Mouse (Mus musculus): ENCODE measurements around the gene Syt13.
A peak's percentile ranks its signal among the peaks of the same experiment; 100 is the strongest.

Syt13 gene

GRCm38 (mm10) chr2:92924677-92925259 is 9.9 kb downstream of the Syt13 start:
- no peak for DNase-seq (ENCODE audit: low spot score)

- DNase-seq (ENCODE audit: low spot score): no peak
Measured at GRCm38 (mm10) chr2:92929696-92930095, 14.8 kb downstream of the Syt13 start.

- DNase-seq (ENCODE audit: low spot score): no peak
Measured at GRCm38 (mm10) chr2:92931061-92931460, 16.2 kb downstream of the Syt13 start.

- no peak for DNase-seq (ENCODE audit: low spot score)
Measured at GRCm38 (mm10) chr2:92933379-92933778, 18.5 kb downstream of the Syt13 start.

DNA sequence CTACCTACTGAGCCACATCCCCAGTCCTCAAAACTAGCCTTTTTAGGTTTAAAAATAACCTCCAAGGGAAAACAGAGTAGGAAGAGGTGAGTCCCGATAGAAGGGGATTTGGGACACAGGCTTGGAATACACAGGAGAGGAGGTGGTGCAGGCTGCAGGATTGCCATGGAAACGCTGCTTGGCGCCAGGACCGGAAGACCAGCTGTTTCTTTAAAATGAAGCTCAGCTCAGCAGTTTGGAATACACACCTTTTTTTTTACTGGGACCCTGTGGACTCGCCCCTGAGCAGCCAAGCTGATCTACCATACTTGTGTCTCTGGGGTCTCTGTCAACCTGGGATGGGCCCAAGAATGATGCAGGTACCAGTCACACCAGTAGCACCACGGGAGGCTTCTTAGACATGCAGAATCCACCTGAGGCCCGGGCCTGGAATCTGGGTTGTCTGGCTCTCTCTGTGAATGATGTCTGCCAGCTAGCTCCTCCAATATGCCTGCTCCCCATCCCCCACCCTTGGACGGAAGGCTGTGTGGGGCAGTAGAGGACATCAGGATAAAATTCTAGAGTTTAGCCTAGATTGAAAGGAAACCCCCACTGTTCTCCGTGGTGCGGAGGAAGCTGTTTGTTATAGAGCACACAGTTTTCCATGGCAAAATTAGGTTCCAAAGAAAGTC is 19.5 kb downstream of the Syt13 start:
- no peak for DNase-seq (ENCODE audit: low spot score)

DNA sequence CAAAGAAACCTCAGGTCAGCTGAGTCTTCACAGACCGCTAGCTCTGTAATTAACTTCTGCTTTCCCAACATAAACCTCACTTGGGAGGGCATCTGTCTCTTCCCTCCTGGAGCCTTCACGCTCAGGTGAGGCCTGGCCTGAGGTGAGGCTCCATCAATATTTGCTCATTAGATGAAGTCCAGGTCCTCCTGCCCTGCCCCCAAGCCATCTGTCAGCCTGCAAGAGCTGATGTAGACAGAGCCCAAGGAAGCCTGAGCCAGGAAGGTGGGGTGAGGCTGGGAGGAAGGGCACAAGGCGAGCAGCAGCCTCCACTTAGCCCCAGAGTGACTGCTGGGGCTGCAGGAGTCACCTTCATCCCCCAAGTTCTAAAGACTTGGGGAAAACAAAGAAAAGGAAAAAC is 20.6 kb downstream of the Syt13 start:
- DNase-seq (ENCODE audit: low spot score): no peak

GRCm38 (mm10) chr2:92938063-92938462 is 23.2 kb downstream of the Syt13 start:
- DNase-seq (ENCODE audit: low spot score): no peak

DNA sequence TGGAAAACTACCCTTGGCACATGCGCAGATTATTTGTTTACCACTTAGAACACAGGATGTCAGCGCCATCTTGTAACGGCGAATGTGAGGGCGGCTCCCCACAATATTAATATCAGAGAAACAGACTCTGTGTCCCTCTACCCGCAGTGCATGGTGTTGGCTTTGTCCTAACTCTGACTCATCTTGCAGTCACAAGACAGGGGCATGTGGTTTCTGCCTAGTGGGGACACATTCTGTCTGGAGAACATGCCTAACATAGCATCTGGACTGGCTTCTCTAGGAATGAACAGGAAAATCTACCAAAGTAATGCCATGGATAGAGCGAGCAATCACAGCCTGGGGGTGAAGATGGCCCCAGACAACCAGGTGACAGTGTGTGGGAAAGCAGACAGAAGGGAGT is 23.9 kb downstream of the Syt13 start:
- no peak for DNase-seq (ENCODE audit: low spot score)

DNA sequence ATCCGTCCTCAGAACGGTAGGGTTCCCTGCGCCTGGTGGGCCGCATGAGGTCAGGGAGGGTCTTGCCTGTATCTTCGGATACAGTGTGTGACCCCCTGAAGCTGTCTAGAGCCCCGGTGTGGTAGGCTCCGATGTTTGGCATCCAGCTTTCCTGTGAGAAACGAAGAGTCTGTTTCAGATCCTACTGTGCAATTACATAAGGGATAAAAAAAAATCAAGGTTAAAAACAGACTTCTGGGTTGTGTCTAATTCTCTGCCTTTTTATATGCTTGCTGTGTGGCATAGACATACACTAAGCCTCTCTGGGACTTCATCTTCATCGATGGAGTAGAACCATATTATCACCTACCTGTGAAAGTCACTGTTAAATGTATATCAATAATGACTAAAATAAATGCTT is 26.1 kb downstream of the Syt13 start:
- DNase-seq (ENCODE audit: low spot score): no peak

GRCm38 (mm10) chr2:92941463-92941862 is 26.6 kb downstream of the Syt13 start:
- no peak for DNase-seq (ENCODE audit: low spot score)

DNA sequence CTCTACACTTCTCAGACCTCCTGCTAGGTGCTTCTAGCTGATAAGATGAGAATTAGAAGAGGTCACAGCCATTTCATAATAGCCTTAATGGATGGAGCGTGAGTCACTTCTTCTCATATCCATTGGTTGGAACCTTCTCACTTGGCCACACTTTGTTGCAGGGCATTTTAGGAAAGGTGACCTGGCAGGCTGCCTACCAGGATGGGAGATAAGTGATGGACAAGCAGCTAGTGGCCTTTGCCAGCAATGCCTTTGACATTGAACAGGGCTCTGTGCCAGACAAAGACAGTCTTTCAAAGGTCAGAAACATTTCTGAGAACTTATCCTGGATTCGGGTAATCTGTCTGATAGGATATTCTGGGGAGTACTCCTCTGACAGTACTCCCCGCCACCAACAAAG is 28.5 kb downstream of the Syt13 start:
- DNase-seq (ENCODE audit: low spot score): no peak

DNA sequence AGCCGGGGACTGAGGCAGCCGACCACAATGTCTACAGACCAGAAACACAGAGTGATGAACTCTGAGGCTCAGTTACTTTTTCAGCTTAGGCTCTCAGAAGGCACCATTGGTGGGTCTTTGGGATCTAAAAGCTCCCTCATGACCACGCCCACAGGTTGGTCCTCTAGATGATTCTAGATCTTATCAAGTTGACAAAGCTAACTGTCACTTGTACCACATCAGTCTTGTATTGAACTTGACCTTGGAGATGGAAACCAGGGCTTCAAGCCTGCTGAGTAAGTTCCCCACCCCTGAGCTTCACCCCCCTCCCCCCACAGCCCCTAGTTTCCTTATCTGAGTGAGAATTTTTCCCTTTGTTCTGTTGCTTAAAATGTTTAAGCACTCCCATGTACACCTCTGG is 29.5 kb downstream of the Syt13 start:
- no peak for DNase-seq (ENCODE audit: low spot score)

DNA sequence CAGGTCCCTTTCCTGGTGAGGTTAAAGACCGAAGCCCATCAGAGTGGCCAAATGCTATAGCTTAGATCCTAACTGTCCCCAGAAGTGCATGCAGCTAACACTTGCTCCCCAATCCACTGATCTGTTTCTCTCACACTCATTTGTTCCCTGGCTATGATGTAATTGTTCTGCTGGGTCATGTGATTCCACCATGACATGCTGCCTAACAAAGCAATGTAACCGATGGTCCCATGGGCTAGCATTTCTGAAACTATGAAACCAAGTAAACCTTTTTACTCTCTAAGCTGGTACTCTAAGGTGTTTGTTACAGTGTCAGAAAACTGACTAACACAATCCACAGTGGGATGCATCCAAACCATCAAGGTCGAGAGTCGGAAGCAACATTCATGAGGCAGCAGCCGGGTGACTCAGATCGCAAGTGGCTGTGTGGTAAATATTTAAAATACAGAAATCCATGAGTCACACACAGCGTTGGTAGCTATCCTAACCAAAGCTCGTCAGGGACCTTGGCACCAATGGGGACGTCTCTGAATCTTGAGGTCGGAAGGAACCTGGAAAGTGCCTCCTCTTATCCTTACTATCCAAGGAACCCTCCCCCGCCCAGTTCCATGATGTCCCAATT is 30.3 kb downstream of the Syt13 start:
- DNase-seq (ENCODE audit: low spot score): no peak

- DNase-seq (ENCODE audit: low spot score): no peak
Measured at GRCm38 (mm10) chr2:92945824-92946598, 31.1 kb downstream of the Syt13 start.

- DNase-seq (ENCODE audit: low spot score): no peak
Measured at GRCm38 (mm10) chr2:92947981-92948698, 33.2 kb downstream of the Syt13 start.

- DNase-seq (ENCODE audit: low spot score): no peak
Measured at GRCm38 (mm10) chr2:92948699-92949300, 33.9 kb downstream of the Syt13 start.

DNA sequence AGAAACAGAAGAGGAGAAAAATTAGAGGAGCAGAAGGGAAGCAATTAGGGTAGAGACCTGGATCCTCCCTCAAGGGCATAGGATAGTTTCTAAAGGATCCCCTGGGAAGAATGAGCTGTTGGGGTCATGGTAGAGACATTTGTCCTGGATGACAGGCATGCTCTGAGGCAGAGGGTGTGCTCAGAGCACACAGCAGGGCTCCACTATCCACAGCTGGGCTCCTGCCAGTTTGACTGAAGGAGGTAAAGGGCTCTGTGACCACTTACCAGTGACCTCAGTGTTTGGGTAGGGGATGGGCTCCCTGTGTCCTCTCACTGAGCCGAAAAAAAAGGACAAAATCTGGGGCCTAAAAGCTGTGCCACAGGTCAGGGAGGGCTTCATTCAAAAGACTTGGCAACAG is 34.6 kb downstream of the Syt13 start:
- no peak for DNase-seq (ENCODE audit: low spot score)

GRCm38 (mm10) chr2:92953450-92953849 is 38.6 kb downstream of the Syt13 start:
- no peak for DNase-seq (ENCODE audit: low spot score)

GRCm38 (mm10) chr2:92954404-92955114 is 39.7 kb downstream of the Syt13 start:
- DNase-seq (ENCODE audit: low spot score): peak; percentile 74

DNA sequence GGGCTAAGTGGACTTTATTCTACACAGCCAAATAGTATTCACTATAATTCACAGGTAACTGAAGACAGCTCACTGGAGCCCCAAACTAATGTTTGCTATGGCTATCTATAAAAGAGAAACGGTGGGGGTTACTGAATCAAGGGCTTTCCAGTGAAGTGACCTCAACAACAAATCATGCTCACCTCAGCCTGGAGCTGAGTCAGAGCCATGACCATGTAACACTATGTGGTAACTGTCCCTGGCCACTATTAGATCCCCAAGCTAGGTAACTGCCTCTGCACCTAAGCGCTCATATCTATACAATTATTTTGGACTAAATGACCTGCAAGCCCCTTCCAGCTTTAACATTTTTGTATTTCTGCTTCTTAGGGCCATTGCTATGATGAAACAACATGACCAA is 42.0 kb downstream of the Syt13 start:
- no peak for DNase-seq (ENCODE audit: low spot score)

- DNase-seq (ENCODE audit: low spot score): no peak
Measured at GRCm38 (mm10) chr2:92958640-92959039, 43.7 kb downstream of the Syt13 start.
